Mouse (Mus musculus) CH12.LX (cell line): Measurements from ENCODE around the gene Letmd1. TPM values are rescaled to one million over a fixed set of nuclear protein-coding genes. Genes with fewer than 3 reads are reported as not detected.
"Not testable (repeated sequence)": the region's sequence is repeated elsewhere in the genome, so short reads cannot be mapped to it uniquely, and the experiment has no call there.

Source experiments
- DNase-seq: peaks from one replicate; pipeline ENCODE4 v3.0.0-alpha.2; 2013; ENCODE audit errors: extremely low read depth
- H3K27ac ChIP-seq: 2 replicates; pipeline ENCODE4 v1.5.1; 2012; ENCODE audit warnings: low read depth, mild to moderate bottlenecking, control low read depth, moderate library complexity; ENCODE audit not compliant: insufficient read depth
- H3K27me3 ChIP-seq: replicated peaks from 2 replicates; pipeline ENCODE3; 2012; ENCODE audit warnings: inconsistent platforms
- H3K36me3 ChIP-seq, 2 experiments: replicated peaks in 1 of 2; 2 replicates each; pipeline versions ENCODE3 to v1.6.1; 2012; ENCODE audit warnings: inconsistent platforms in 1 of 2, low read length in 1 of 2, mild to moderate bottlenecking in 1 of 2, mixed read lengths in 1 of 2, moderate library complexity in 1 of 2; ENCODE audit not compliant: control insufficient read depth in 1 of 2, insufficient read depth in 1 of 2
- H3K4me1 ChIP-seq, 2 experiments: 2 replicates each; pipeline ENCODE4 v1.6.1; 2012; ENCODE audit warnings: inconsistent platforms in 1 of 2, moderate library complexity in 1 of 2; ENCODE audit not compliant: insufficient read depth in 2 of 2, control insufficient read depth in 1 of 2
- H3K4me2 ChIP-seq: 2 replicates; pipeline ENCODE4 v1.6.1; 2012; ENCODE audit warnings: low read depth, mild to moderate bottlenecking, control low read depth; ENCODE audit not compliant: poor library complexity, insufficient read depth, severe bottlenecking
- H3K4me3 ChIP-seq, 3 experiments: fragments of 150-350 bp in 1 of 3; sonication (generic) in 1 of 3; replicated peaks in 1 of 3; 2 replicates each; pipeline versions ENCODE3 to v1.5.1; 2011 to 2012; ENCODE audit warnings: low read depth in 2 of 3, low read length in 2 of 3, mild to moderate bottlenecking in 2 of 3, moderate library complexity in 2 of 3, control low read depth in 1 of 3, improper control_type of control experiment in 1 of 3, inconsistent platforms in 1 of 3, mixed read lengths in 1 of 3; ENCODE audit not compliant: poor library complexity in 1 of 3
- H3K79me2 ChIP-seq: replicated peaks from 2 replicates; pipeline ENCODE4 v1.6.1; 2012; ENCODE audit warnings: mild to moderate bottlenecking, moderate library complexity; ENCODE audit not compliant: control insufficient read depth, poor library complexity, insufficient read depth, severe bottlenecking; ENCODE audit errors: extremely low read depth
- H3K9ac ChIP-seq: 2 replicates; pipeline ENCODE4 v1.6.1; 2012; ENCODE audit warnings: low read depth, mild to moderate bottlenecking, control low read depth, moderate library complexity; ENCODE audit not compliant: insufficient read depth
- H3K9me3 ChIP-seq: replicated peaks from 2 replicates; pipeline ENCODE3; 2012; ENCODE audit warnings: low read length, inconsistent platforms, mixed read lengths
- CHD2 ChIP-seq: IDR thresholded peaks from 2 replicates; pipeline ENCODE4 v1.6.1; 2011; ENCODE audit warnings: low read length, improper control_type of control experiment
- E2F4 ChIP-seq: IDR thresholded peaks from 2 replicates; pipeline ENCODE4 v1.6.1; 2011; ENCODE audit warnings: low read depth, low read length, improper control_type of control experiment; ENCODE audit not compliant: insufficient replicate concordance
- ELF1 ChIP-seq: IDR thresholded peaks from 2 replicates; pipeline ENCODE4 v1.6.1; 2014; ENCODE audit warnings: low read depth, mild to moderate bottlenecking, inconsistent platforms, low read length, improper control_type of control experiment
- EP300 ChIP-seq: IDR thresholded peaks from 2 replicates; pipeline ENCODE4 v1.6.1; 2011; ENCODE audit warnings: low read length, improper control_type of control experiment
- ETS1 ChIP-seq: conservative IDR thresholded peaks from 2 replicates; pipeline ENCODE4 v1.6.1; 2012; ENCODE audit warnings: low read depth, mild to moderate bottlenecking, inconsistent platforms, low read length, improper control_type of control experiment, moderate library complexity
- GABPA ChIP-seq: IDR thresholded peaks from 2 replicates; pipeline ENCODE4 v1.6.1; 2012; ENCODE audit warnings: low read depth, low read length, improper control_type of control experiment, inconsistent platforms; ENCODE audit not compliant: insufficient replicate concordance
- HCFC1 ChIP-seq: IDR thresholded peaks from 2 replicates; pipeline ENCODE4 v1.6.1; 2012; ENCODE audit warnings: low read depth, mild to moderate bottlenecking, inconsistent platforms, low read length, improper control_type of control experiment
- IRF4 ChIP-seq: IDR thresholded peaks from 2 replicates; pipeline ENCODE4 v1.6.1; 2014; ENCODE audit warnings: low read depth, mild to moderate bottlenecking, inconsistent platforms, low read length, improper control_type of control experiment
- JUND ChIP-seq: conservative IDR thresholded peaks from 2 replicates; pipeline ENCODE4 v1.6.1; 2011; ENCODE audit warnings: low read depth, low read length, improper control_type of control experiment
- KAT2A ChIP-seq: IDR thresholded peaks from 2 replicates; pipeline ENCODE4 v1.6.1; 2012; ENCODE audit warnings: low read length, improper control_type of control experiment, inconsistent platforms; ENCODE audit not compliant: insufficient replicate concordance
- MAX ChIP-seq: IDR thresholded peaks from 2 replicates; pipeline ENCODE4 v1.6.1; 2011; ENCODE audit warnings: low read length, improper control_type of control experiment
- MAZ ChIP-seq: IDR thresholded peaks from 2 replicates; pipeline ENCODE4 v1.6.1; 2012; ENCODE audit warnings: low read depth, mild to moderate bottlenecking, inconsistent platforms, low read length, improper control_type of control experiment, moderate library complexity
- MEF2A ChIP-seq: IDR thresholded peaks from 2 replicates; pipeline ENCODE4 v1.6.1; 2014; ENCODE audit warnings: low read depth, mild to moderate bottlenecking, inconsistent platforms, low read length, improper control_type of control experiment, borderline replicate concordance
- MXI1 ChIP-seq: IDR thresholded peaks from 2 replicates; pipeline ENCODE4 v1.6.1; 2011; ENCODE audit warnings: mild to moderate bottlenecking, low read depth, low read length, improper control_type of control experiment
- MYC ChIP-seq: IDR thresholded peaks from 2 replicates; pipeline ENCODE4 v1.6.1; 2011; ENCODE audit warnings: low read depth, mild to moderate bottlenecking, improper control_type of control experiment, low read length
- NELFE ChIP-seq: IDR thresholded peaks from 2 replicates; pipeline ENCODE4 v1.6.1; 2011; ENCODE audit warnings: low read depth, low read length, improper control_type of control experiment
- NRF1 ChIP-seq: IDR thresholded peaks from 2 replicates; pipeline ENCODE4 v1.6.1; 2014; ENCODE audit warnings: low read depth, mild to moderate bottlenecking, inconsistent platforms, low read length, improper control_type of control experiment, moderate library complexity
- PAX5 ChIP-seq: IDR thresholded peaks from 2 replicates; pipeline ENCODE4 v1.6.1; 2012; ENCODE audit warnings: low read length, inconsistent platforms, mixed read lengths
- POLR2A ChIP-seq: IDR thresholded peaks from 2 replicates; pipeline ENCODE4 v1.6.1; 2011; ENCODE audit warnings: low read depth, mild to moderate bottlenecking, improper control_type of control experiment, low read length
- POLR2AphosphoS2 ChIP-seq: IDR thresholded peaks from 2 replicates; pipeline ENCODE4 v1.6.1; 2011; ENCODE audit warnings: low read depth, low read length, improper control_type of control experiment
- RCOR1 ChIP-seq: conservative IDR thresholded peaks from 2 replicates; pipeline ENCODE4 v1.6.1; 2012; ENCODE audit warnings: low read depth, mild to moderate bottlenecking, inconsistent platforms, low read length, improper control_type of control experiment
- SIN3A ChIP-seq: IDR thresholded peaks from 2 replicates; pipeline ENCODE4 v1.6.1; 2012; ENCODE audit warnings: low read length, improper control_type of control experiment, inconsistent platforms
- SMC3 ChIP-seq: IDR thresholded peaks from 2 replicates; pipeline ENCODE4 v1.6.1; 2011; ENCODE audit warnings: low read depth, low read length, improper control_type of control experiment
- TBP ChIP-seq: conservative IDR thresholded peaks from 2 replicates; pipeline ENCODE4 v1.6.1; 2011; ENCODE audit warnings: low read depth, low read length, improper control_type of control experiment
- TCF12 ChIP-seq: IDR thresholded peaks from 2 replicates; pipeline ENCODE4 v1.6.1; 2014; ENCODE audit warnings: low read depth, mild to moderate bottlenecking, inconsistent platforms, low read length, improper control_type of control experiment
- UBTF ChIP-seq: IDR thresholded peaks from 2 replicates; pipeline ENCODE4 v1.6.1; 2012; ENCODE audit warnings: low read depth, mild to moderate bottlenecking, inconsistent platforms, low read length, improper control_type of control experiment, moderate library complexity
- ZC3H11A ChIP-seq: IDR thresholded peaks from 2 replicates; pipeline ENCODE4 v1.6.1; 2012; ENCODE audit warnings: low read depth, mild to moderate bottlenecking, inconsistent platforms, low read length, improper control_type of control experiment
- ZMIZ1 ChIP-seq: IDR thresholded peaks from 2 replicates; pipeline ENCODE4 v1.6.1; 2012; ENCODE audit warnings: low read depth, mild to moderate bottlenecking, inconsistent platforms, low read length, improper control_type of control experiment
- dilution Hi-C: fragments of 300-500 bp; cut with MboI; formaldehyde crosslinking; loops from 2 replicates; pipeline ENCODE4 v1.14.3; 2020; ENCODE audit warnings: low sequenced_read_pairs; ENCODE audit not compliant: extremely low pct_unique_long_range_greater_than_20kb, extremely low pct_ligation_motif_present
- in situ Hi-C: fragments of 300-500 bp; cut with MboI; formaldehyde crosslinking; loops from 3 replicates; pipeline ENCODE4 v1.14.3; 2019; ENCODE audit warnings: low sequenced_read_pairs, low pct_ligation_motif_present, low pct_unique_long_range_greater_than_20kb, mixed read lengths
- polyA plus RNA-seq: library from polyadenylated mRNA; unstranded; fragments of >175 nt; gene quantifications from 2 replicates; pipeline ENCODE4 v1.2.1, GENCODE M21; 2012; ENCODE audit warnings: low read depth; ENCODE audit not compliant: insufficient read length
- total RNA-seq, 2 experiments: library from RNA; depleted of rRNA; stranded (reverse); fragments of 300-350 nt in 1 of 2; fragments of >200 nt in 1 of 2; gene quantifications; 2 replicates each; pipeline ENCODE4 v1.2.3; 2012 to 2014

Gene Letmd1
- total and polyA plus RNA-seq, 3 experiments = 31.4 to 51.3 (median 39.0) TPM

- TF ChIP-seq MEF2A = peak; percentile 62; the same call in 1 of the 2 replicates
- peak; percentile 11; the same call in 1 of the 2 replicates for TF ChIP-seq IRF4
- no peak for TF ChIP-seq E2F4
- TF ChIP-seq ZC3H11A = no peak
- TF ChIP-seq HCFC1 = peak; percentile 96
- peak; percentile 84; the same call in 1 of the 2 replicates for TF ChIP-seq POLR2AphosphoS2
- TF ChIP-seq MYC = no peak
- TF ChIP-seq SMC3 = no peak; the same call in 1 of the 2 replicates
- TF ChIP-seq NRF1 = peak; percentile 65
- 0 out of 2 replicates have a peak, but pooled peaks have one; percentile 46 for TF ChIP-seq MAX
- TF ChIP-seq ZMIZ1 = peak; percentile 98
- TF ChIP-seq UBTF = peak; percentile 43; the same call in 1 of the 2 replicates
- TF ChIP-seq NELFE = peak; percentile 99
- peak; percentile 64 for TF ChIP-seq ELF1
- TF ChIP-seq SIN3A = peak; percentile 53
- peak; percentile 91 for TF ChIP-seq TCF12
- peak; percentile 96 for TF ChIP-seq TBP
- TF ChIP-seq GABPA = peak; percentile 52; the same call in 1 of the 2 replicates
- 0 out of 2 replicates have a peak, but pooled peaks have one; percentile 39 for TF ChIP-seq RCOR1
- no peak for TF ChIP-seq ETS1
- TF ChIP-seq KAT2A = peak; percentile 92; the same call in 1 of the 2 replicates
- no peak for TF ChIP-seq PAX5
- TF ChIP-seq MXI1 = peak; percentile 32; the same call in 1 of the 2 replicates
- TF ChIP-seq EP300 = no peak
- TF ChIP-seq JUND = no peak
- 0 out of 2 replicates have a peak, but pooled peaks have one; percentile 16 for TF ChIP-seq CHD2
- TF ChIP-seq MAZ = peak; percentile 16; the same call in 1 of the 2 replicates
- peak; percentile 100 for TF ChIP-seq POLR2A
- no peaks in the 10 kb centered on the region for H3K79me2 ChIP-seq
- DNase-seq = peak; percentile 83
- H3K9me3 ChIP-seq = peaks cover 7% of the 10 kb centered on the region
- H3K4me3 ChIP-seq = peak within 1 kb of the TSS; percentile 32 to 90 (median 67)
- no peaks in the 10 kb centered on the region for H3K36me3 ChIP-seq
- H3K27ac ChIP-seq = no peak within 1 kb of the TSS
- H3K27me3 ChIP-seq = peaks cover 17% of the 10 kb centered on the region
- dilution Hi-C loops (no loop called here), in situ Hi-C loops (no loop called here)
- peak within 1 kb of the TSS; percentile 80 for H3K9ac ChIP-seq
- H3K4me2 ChIP-seq = peak within 1 kb of the TSS; percentile 55
- peaks cover 11 to 20% of the 10 kb centered on the region in 2 experiments for H3K4me1 ChIP-seq
These were observed 26.3 kb downstream of the Letmd1 start, which contains the start of gene Csrnp2 for GRCm38 (mm10) chr15:100495102-100495501. Csrnp2 (minus strand) TSS chr15:100495488.

- H3K4me1 ChIP-seq, H3K27me3 ChIP-seq, H3K4me2 ChIP-seq, H3K36me3 ChIP-seq, H3K27ac ChIP-seq, H3K9ac ChIP-seq, dilution Hi-C loops, H3K9me3 ChIP-seq, DNase-seq, H3K79me2 ChIP-seq, H3K4me3 ChIP-seq, in situ Hi-C loops: not testable (repeated sequence)
These were observed 30.7 kb downstream of the Letmd1 start for GRCm38 (mm10) chr15:100499506-100499905.
